Mouse (Mus musculus): ENCODE measurements around the gene Olfr748. TPM values are rescaled to one million over a fixed set of nuclear protein-coding genes. Genes with fewer than 3 reads are reported as not detected.

The Olfr748 gene
- total and polyA plus RNA-seq, 2 experiments from 2014 or later: not detected

DNA sequence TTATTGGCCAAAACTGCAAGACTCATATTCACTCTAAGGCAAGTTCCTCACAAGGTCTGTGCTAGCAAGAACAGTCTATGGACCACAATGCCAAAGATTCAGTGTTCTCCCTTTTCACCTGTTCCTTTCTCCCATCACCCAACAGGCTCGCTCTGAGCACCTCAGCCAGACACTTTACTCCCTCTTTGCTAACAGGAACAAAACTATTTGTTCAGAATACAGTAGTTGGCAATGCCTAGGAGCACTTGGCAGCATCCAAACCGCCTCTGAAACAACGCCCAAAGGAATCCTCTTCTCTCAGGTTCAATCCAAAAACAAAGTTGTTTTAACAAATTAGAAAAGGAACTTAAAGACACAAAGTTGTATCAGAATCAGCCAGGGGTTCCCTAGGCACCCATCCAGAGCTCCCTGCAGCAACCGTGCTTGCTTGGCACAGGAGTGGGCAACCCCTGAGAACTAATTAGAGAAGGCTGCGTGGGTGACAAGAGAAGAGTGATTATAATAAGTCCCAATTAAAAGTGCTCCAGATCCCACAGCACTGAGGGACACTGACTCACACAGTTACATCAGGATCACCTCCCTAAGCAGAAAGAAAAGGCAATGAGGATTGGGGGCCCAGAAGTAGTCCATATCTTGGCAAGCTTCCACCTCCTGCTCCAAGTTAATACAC is 51.4 kb downstream of the Olfr748 start:
- Histone ChIP-seq H3K4me1 (ENCODE audit: insufficient read depth) (no peaks in the 10 kb centered on the region), H3K4me3 (ENCODE audit: low read depth, low read length) (no peak overlapping the region), H3K36me3 (ENCODE audit: insufficient read depth) (peaks cover 7% of the 10 kb centered on the region; the same call in 1 of the 2 replicates), H3K9ac (no peak overlapping the region), H3K27me3 (ENCODE audit: insufficient read depth, low read length) (no peaks in the 10 kb centered on the region), H3K27ac (ENCODE audit: low read depth, low read length) (no peak overlapping the region), H3K4me2 (ENCODE audit: low read depth) (no peak overlapping the region), H3K9me3 (ENCODE audit: low read length) (no peaks in the 10 kb centered on the region)
- ATAC-seq: no peak
- no peak for DNase-seq
- 36% methylated on average over 5 of the region's 5 CpGs for WGBS
- TF ChIP-seq CTCF (IDR thresholded peaks at IDR 0.05; ENCODE audit: low read depth): no peak

Other genes starting within 250 kb of the Olfr748 start
- not detected in 2 replicates for gene Olfr741, start 234.6 kb upstream of the Olfr748 start, total RNA-seq (2014; rRNA removed)
- not detected in 2 replicates for gene Olfr741, start 234.6 kb upstream of the Olfr748 start, polyA plus RNA-seq (2015; fragmentation: Nextera tagmentation; extraction: Ambion mirVana)
- not detected in 2 replicates for gene Olfr742, start 203.8 kb upstream of the Olfr748 start, total RNA-seq (2014; rRNA removed)
- not detected in 2 replicates for gene Olfr742, start 203.8 kb upstream of the Olfr748 start, polyA plus RNA-seq (2015; fragmentation: Nextera tagmentation; extraction: Ambion mirVana)
- gene Olfr743, start 185.5 kb upstream of the Olfr748 start, total RNA-seq (2014; rRNA removed): not detected in 2 replicates
- not detected in 2 replicates for gene Olfr743, start 185.5 kb upstream of the Olfr748 start, polyA plus RNA-seq (2015; fragmentation: Nextera tagmentation; extraction: Ambion mirVana)
- gene Olfr744, start 92.5 kb upstream of the Olfr748 start, total RNA-seq (2014; rRNA removed): not detected in 2 replicates
- gene Olfr744, start 92.5 kb upstream of the Olfr748 start, polyA plus RNA-seq (2015; fragmentation: Nextera tagmentation; extraction: Ambion mirVana): not detected in 2 replicates
- gene Olfr745, start 68.0 kb upstream of the Olfr748 start, total RNA-seq (2014; rRNA removed): not detected in 2 replicates
- not detected in 2 replicates for gene Olfr745, start 68.0 kb upstream of the Olfr748 start, polyA plus RNA-seq (2015; fragmentation: Nextera tagmentation; extraction: Ambion mirVana)
- gene Olfr746, start 60.3 kb upstream of the Olfr748 start, total RNA-seq (2014; rRNA removed): not detected in 2 replicates
- not detected in 2 replicates for gene Olfr746, start 60.3 kb upstream of the Olfr748 start, polyA plus RNA-seq (2015; fragmentation: Nextera tagmentation; extraction: Ambion mirVana)
- gene Olfr747, start 14.2 kb upstream of the Olfr748 start, total RNA-seq (2014; rRNA removed): not detected in 2 replicates
- not detected in 2 replicates for gene Olfr747, start 14.2 kb upstream of the Olfr748 start, polyA plus RNA-seq (2015; fragmentation: Nextera tagmentation; extraction: Ambion mirVana)
- not detected in 2 replicates for gene Olfr749, start 37.7 kb downstream of the Olfr748 start, total RNA-seq (2014; rRNA removed)
- gene Olfr749, start 37.7 kb downstream of the Olfr748 start, polyA plus RNA-seq (2015; fragmentation: Nextera tagmentation; extraction: Ambion mirVana): not detected in 2 replicates
- 101 and 114 TPM in 2 replicates for gene Ttc5, start 78.1 kb downstream of the Olfr748 start, total RNA-seq (2014; rRNA removed)
- gene Ttc5, start 78.1 kb downstream of the Olfr748 start, polyA plus RNA-seq (2015; fragmentation: Nextera tagmentation; extraction: Ambion mirVana): 92.8 and 100 TPM in 2 replicates
- 0.19 TPM in 1 of 2 replicates, not detected in the other for gene Ccnb1ip1, start 100.4 kb downstream of the Olfr748 start, total RNA-seq (2014; rRNA removed)
- gene Ccnb1ip1, start 100.4 kb downstream of the Olfr748 start, polyA plus RNA-seq (2015; fragmentation: Nextera tagmentation; extraction: Ambion mirVana): 0.09 TPM in 1 of 2 replicates, not detected in the other
- 33.2 and 35.7 TPM in 2 replicates for gene Parp2, start 100.5 kb downstream of the Olfr748 start, total RNA-seq (2014; rRNA removed)
- gene Parp2, start 100.5 kb downstream of the Olfr748 start, polyA plus RNA-seq (2015; fragmentation: Nextera tagmentation; extraction: Ambion mirVana): 30.3 and 34.4 TPM in 2 replicates
- gene Tep1, start 163.2 kb downstream of the Olfr748 start, total RNA-seq (2014; rRNA removed): 2.4 and 2.5 TPM in 2 replicates
- 1.1 and 1.2 TPM in 2 replicates for gene Tep1, start 163.2 kb downstream of the Olfr748 start, polyA plus RNA-seq (2015; fragmentation: Nextera tagmentation; extraction: Ambion mirVana)
- gene Klhl33, start 190.1 kb downstream of the Olfr748 start, total RNA-seq (2014; rRNA removed): 1.1 and 2.8 TPM in 2 replicates
- 0.70 and 0.80 TPM in 2 replicates for gene Klhl33, start 190.1 kb downstream of the Olfr748 start, polyA plus RNA-seq (2015; fragmentation: Nextera tagmentation; extraction: Ambion mirVana)
- 75.2 and 102 TPM in 2 replicates for gene Osgep, start 217.5 kb downstream of the Olfr748 start, total RNA-seq (2014; rRNA removed)
- 79.1 and 87.6 TPM in 2 replicates for gene Osgep, start 217.5 kb downstream of the Olfr748 start, polyA plus RNA-seq (2015; fragmentation: Nextera tagmentation; extraction: Ambion mirVana)
- gene Apex1, start 217.6 kb downstream of the Olfr748 start, total RNA-seq (2014; rRNA removed): 134 and 150 TPM in 2 replicates
- 193 and 233 TPM in 2 replicates for gene Apex1, start 217.6 kb downstream of the Olfr748 start, polyA plus RNA-seq (2015; fragmentation: Nextera tagmentation; extraction: Ambion mirVana)
- gene Pip4p1, start 223.5 kb downstream of the Olfr748 start, total RNA-seq (2014; rRNA removed): 54.8 and 61.9 TPM in 2 replicates
- gene Pip4p1, start 223.5 kb downstream of the Olfr748 start, polyA plus RNA-seq (2015; fragmentation: Nextera tagmentation; extraction: Ambion mirVana): 97.2 and 103 TPM in 2 replicates
- 16.7 and 20.0 TPM in 2 replicates for gene Pnp, start 223.7 kb downstream of the Olfr748 start, total RNA-seq (2014; rRNA removed)
- gene Pnp, start 223.7 kb downstream of the Olfr748 start, polyA plus RNA-seq (2015; fragmentation: Nextera tagmentation; extraction: Ambion mirVana): 11.3 and 13.1 TPM in 2 replicates
- gene Gm49342, start 237.1 kb downstream of the Olfr748 start, total RNA-seq (2014; rRNA removed): 13.1 and 19.0 TPM in 2 replicates
- gene Gm49342, start 237.1 kb downstream of the Olfr748 start, polyA plus RNA-seq (2015; fragmentation: Nextera tagmentation; extraction: Ambion mirVana): not detected in 2 replicates
- 1.00 and 1.7 TPM in 2 replicates for gene Pnp2, start 248.6 kb downstream of the Olfr748 start, total RNA-seq (2014; rRNA removed)
- 0.78 and 1.6 TPM in 2 replicates for gene Pnp2, start 248.6 kb downstream of the Olfr748 start, polyA plus RNA-seq (2015; fragmentation: Nextera tagmentation; extraction: Ambion mirVana)